Mouse (Mus musculus) thymus, postnatal 0 days (tissue): ENCODE results near the gene Prkg1. TPM values are rescaled to one million over a fixed set of nuclear protein-coding genes. Genes with fewer than 3 reads are reported as not detected.
A peak's percentile ranks its signal among the peaks of the same experiment; 100 is the strongest.
"Not testable (repeated sequence)": the region's sequence is repeated elsewhere in the genome, so short reads cannot be mapped to it uniquely, and the experiment has no call there.

Source experiments
- DNase-seq: peaks from one replicate; pipeline ENCODE4 v3.0.0-alpha.2; 2015; ENCODE audit warnings: low spot score
- polyA plus RNA-seq: library from polyadenylated mRNA; unstranded; fragments of >200 nt; fragmentation: Nextera tagmentation; extraction: Ambion mirVana; gene quantifications from 2 replicates; pipeline ENCODE4 v1.2.1, GENCODE M21; 2015

The Prkg1 gene
- polyA plus RNA-seq, 1 experiment from 2014 or later, result 0.27 TPM

- DNase-seq, result no peak
Observed at GRCm38 (mm10) chr19:31336381-31336780, 428.5 kb downstream of the Prkg1 start.

- DNase-seq, result no peak
Observed at GRCm38 (mm10) chr19:31329893-31330292, 434.9 kb downstream of the Prkg1 start.

GRCm38 (mm10) chr19:31304760-31305159, 460.1 kb downstream of the Prkg1 start:
- no peak for DNase-seq

- DNase-seq, result no peak
Observed at GRCm38 (mm10) chr19:31291231-31291630, 473.6 kb downstream of the Prkg1 start.

GRCm38 (mm10) chr19:31284581-31284980, 480.3 kb downstream of the Prkg1 start:
- no peak for DNase-seq

GRCm38 (mm10) chr19:31284126-31284525, 480.7 kb downstream of the Prkg1 start:
- DNase-seq, result no peak

GRCm38 (mm10) chr19:31283617-31284016, 481.2 kb downstream of the Prkg1 start:
- DNase-seq, result no peak

- no peak for DNase-seq
Observed at GRCm38 (mm10) chr19:31279797-31280486, 484.9 kb downstream of the Prkg1 start.

GRCm38 (mm10) chr19:31262438-31262837, 502.4 kb downstream of the Prkg1 start:
- DNase-seq, result no peak

- DNase-seq, result no peak
Observed at GRCm38 (mm10) chr19:31260494-31260893, 504.3 kb downstream of the Prkg1 start.

GRCm38 (mm10) chr19:31255780-31256179, 509.1 kb downstream of the Prkg1 start:
- no peak for DNase-seq

- DNase-seq, result no peak
Observed at GRCm38 (mm10) chr19:31232410-31232809, 532.4 kb downstream of the Prkg1 start.

GRCm38 (mm10) chr19:31228385-31228784, 536.4 kb downstream of the Prkg1 start:
- no peak for DNase-seq

- DNase-seq, result no peak
Observed at GRCm38 (mm10) chr19:31223457-31223856, 541.4 kb downstream of the Prkg1 start.

GRCm38 (mm10) chr19:31219261-31219660, 545.6 kb downstream of the Prkg1 start:
- DNase-seq, result not testable (repeated sequence)

- no peak for DNase-seq
Observed at GRCm38 (mm10) chr19:31210850-31211249, 554.0 kb downstream of the Prkg1 start.

- peak; percentile 14 for DNase-seq
Observed at GRCm38 (mm10) chr19:31210449-31210848, 554.4 kb downstream of the Prkg1 start.

- DNase-seq, result no peak
Observed at GRCm38 (mm10) chr19:31199583-31199982, 565.2 kb downstream of the Prkg1 start.

GRCm38 (mm10) chr19:31198461-31198860, 566.4 kb downstream of the Prkg1 start:
- DNase-seq, result no peak

- no peak for DNase-seq
Observed at GRCm38 (mm10) chr19:31197076-31197475, 567.8 kb downstream of the Prkg1 start.

- no peak for DNase-seq
Observed at GRCm38 (mm10) chr19:31188559-31189218, 576.1 kb downstream of the Prkg1 start.

- no peak for DNase-seq
Observed at GRCm38 (mm10) chr19:31180757-31181156, 584.1 kb downstream of the Prkg1 start.
